Mouse (Mus musculus) embryonic fibroblast, embryonic 13.5 days (primary cell): ENCODE data around the gene Samd8. TPM values are rescaled to one million over a fixed set of nuclear protein-coding genes. Genes with fewer than 3 reads are reported as not detected.

Experiments used
- H3K27ac ChIP-seq: 2 replicates; pipeline ENCODE4 v1.5.1; 2012; ENCODE audit warnings: low read length, control low read depth, inconsistent platforms; ENCODE audit not compliant: insufficient read depth
- H3K4me1 ChIP-seq: 2 replicates; pipeline ENCODE4 v1.6.1; 2011; ENCODE audit warnings: low read length; ENCODE audit not compliant: control insufficient read depth, insufficient read depth
- H3K4me3 ChIP-seq: 2 replicates; pipeline ENCODE4 v1.5.1; 2011; ENCODE audit warnings: mild to moderate bottlenecking, control low read depth, low read length; ENCODE audit not compliant: insufficient read depth
- CTCF ChIP-seq: IDR thresholded peaks from 2 replicates; pipeline ENCODE4 v1.5.1; 2011; ENCODE audit warnings: mild to moderate bottlenecking, control low read depth, low read length, moderate library complexity, borderline replicate concordance; ENCODE audit not compliant: insufficient read depth
- POLR2A ChIP-seq: IDR thresholded peaks from 2 replicates; pipeline ENCODE4 v1.6.1; 2011; ENCODE audit warnings: low read depth, mild to moderate bottlenecking, control low read depth, low read length, moderate library complexity
- polyA plus RNA-seq: library from polyadenylated mRNA; stranded (reverse); fragments of >200 nt; gene quantifications from 2 replicates; pipeline ENCODE4 v1.2.4, GENCODE M21; 2011; ENCODE audit warnings: low read depth; ENCODE audit not compliant: missing spikeins, insufficient read length

Samd8 gene
- polyA plus RNA-seq, 1 experiment, result 31.5 TPM

DNA sequence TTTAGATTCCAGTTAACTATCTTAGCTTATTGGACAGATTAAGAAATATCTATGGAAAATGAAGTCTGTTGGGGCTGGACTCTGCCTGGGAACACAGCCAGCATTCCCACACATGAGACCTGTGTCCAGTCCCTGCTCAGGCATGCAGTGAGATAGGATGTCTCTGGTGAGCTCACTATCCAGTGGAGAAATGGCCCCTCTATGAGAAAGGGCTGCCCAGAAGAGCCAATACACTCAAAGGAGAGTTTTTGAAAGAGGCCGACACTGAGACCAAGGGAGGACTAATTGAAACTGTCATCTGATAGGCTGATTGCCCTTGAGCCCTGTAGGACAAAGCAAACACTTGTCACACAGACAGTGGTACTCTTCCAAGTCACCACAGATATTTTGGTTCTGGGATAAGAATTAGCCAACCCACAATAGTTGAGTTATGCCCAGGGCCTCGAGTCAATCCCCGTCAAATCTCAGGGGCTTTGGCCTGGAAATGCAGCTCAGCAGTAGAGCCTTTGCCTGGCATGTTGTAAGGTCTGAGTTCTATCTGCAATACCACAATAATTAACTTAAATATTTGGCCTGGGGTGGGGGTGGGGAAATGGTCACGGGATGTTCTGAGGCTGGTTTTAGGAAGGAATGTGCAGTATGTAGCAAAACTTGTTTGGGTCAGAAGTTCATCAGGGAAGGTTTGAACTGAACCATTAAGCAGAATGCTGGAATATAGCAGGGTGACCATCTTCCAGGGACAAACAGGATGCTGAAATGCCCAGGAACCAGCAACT, 29.7 kb upstream of the Samd8 start:
- TF ChIP-seq POLR2A, result no peak
- TF ChIP-seq CTCF, result no peak
- Histone ChIP-seq H3K4me1 (peaks cover 4% of the 10 kb centered on the region; the same call in 1 of the 2 replicates), H3K4me3 (no peak overlapping the region), H3K27ac (no peak overlapping the region)

GRCm38 (mm10) chr14:21722021-21722698, 28.2 kb upstream of the Samd8 start:
- peaks cover 4% of the 10 kb centered on the region; the same call in 1 of the 2 replicates for H3K4me1 ChIP-seq
- H3K27ac ChIP-seq, result no peak overlapping the region
- TF ChIP-seq POLR2A (no peak), CTCF (no peak)
- H3K4me3 ChIP-seq, result no peak overlapping the region

DNA sequence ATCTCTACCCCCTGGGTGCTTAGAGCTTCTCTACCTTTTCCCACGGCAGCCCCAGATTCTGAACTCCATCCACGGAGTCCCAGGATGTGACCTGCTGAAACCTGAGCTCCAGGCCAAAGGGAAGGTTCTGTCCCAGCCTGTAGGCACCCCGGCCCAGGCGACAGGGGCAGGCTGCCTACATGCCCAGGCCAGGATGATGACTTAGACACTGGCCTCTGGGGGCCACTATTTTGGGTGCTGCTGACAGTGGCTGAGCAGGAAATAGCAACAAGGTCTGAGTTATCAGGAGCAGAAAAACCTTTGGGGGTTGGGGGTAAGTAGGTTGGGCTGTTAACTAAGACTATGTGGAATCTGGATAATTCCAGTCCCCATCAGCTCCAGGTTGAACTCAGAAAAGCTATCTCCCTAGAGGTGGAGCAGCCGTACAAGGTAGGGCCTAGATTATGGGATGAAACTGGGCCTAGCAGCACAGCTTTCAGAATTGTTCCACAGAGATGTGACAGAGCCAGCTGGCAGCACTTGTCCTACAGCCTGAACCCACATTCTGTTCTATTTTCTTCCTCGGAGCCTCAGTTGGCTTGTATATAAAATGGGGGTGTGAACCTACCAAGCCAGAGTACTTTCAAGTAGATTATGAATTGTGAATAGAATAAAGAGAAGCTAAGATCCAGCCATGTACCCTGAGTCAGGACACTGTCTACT, 21.1 kb upstream of the Samd8 start:
- Histone ChIP-seq H3K27ac (no peak overlapping the region), H3K4me3 (no peak overlapping the region), H3K4me1 (no peaks in the 10 kb centered on the region)
- no peak for TF ChIP-seq POLR2A
- TF ChIP-seq CTCF, result no peak

DNA sequence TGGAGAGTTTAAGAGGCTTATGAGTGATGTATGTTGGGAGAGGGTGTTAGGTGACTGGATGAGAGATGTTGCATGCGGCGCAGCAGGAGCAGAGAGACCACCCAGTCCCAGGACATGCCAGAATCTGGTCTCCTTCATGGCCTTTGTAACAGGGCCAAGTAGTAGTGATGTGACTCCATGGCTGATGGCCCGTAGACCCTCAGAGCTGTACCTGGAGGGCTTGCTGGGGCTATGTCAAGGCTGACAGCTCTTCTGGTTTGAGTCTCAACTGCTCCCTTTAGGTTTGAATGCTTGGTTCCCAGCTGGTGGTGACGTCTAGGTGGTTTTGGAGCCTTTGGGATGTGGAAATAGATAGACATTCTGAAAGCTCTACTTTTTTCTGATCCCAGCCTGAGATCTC, 20.4 kb upstream of the Samd8 start:
- TF ChIP-seq POLR2A (no peak), CTCF (no peak)
- Histone ChIP-seq H3K4me3 (no peak overlapping the region), H3K27ac (no peak overlapping the region), H3K4me1 (no peaks in the 10 kb centered on the region)

- H3K4me1 ChIP-seq, result no peaks in the 10 kb centered on the region
- no peak overlapping the region for H3K4me3 ChIP-seq
- TF ChIP-seq CTCF, result no peak
- TF ChIP-seq POLR2A, result no peak
- no peak overlapping the region for H3K27ac ChIP-seq
These were observed 17.0 kb upstream of the Samd8 start for GRCm38 (mm10) chr14:21733131-21733905.

GRCm38 (mm10) chr14:21740345-21740744, 10.0 kb upstream of the Samd8 start:
- Histone ChIP-seq H3K4me3 (no peak overlapping the region), H3K27ac (no peak overlapping the region), H3K4me1 (no peaks in the 10 kb centered on the region)
- no peak for TF ChIP-seq POLR2A
- TF ChIP-seq CTCF, result no peak

- H3K4me3 ChIP-seq, result no peak overlapping the region
- TF ChIP-seq CTCF (no peak), POLR2A (no peak)
- H3K27ac ChIP-seq, result no peak overlapping the region
These were observed 9.0 kb upstream of the Samd8 start for GRCm38 (mm10) chr14:21741314-21741713.

DNA sequence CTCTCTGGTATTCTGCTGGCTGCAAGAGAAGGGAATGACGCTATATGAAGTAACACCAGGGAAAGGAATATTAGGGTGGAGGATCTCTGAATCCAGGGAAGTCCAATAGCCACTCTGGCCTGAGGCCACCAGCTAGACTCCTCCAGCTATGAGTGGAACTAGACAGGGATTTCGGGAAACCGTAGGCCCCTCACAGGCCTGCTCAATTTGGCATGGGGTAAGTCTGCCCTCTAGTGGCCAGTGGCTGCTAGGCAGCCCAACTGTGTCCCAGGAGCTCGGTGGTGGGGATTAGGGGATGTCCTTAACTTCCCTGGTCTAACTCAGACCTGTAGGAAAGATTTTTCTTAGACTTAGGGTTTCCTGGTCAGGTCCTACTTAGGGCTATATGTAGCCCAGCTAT, 8.5 kb upstream of the Samd8 start:
- no peak overlapping the region for H3K4me3 ChIP-seq
- H3K4me1 ChIP-seq, result no peaks in the 10 kb centered on the region
- no peak overlapping the region for H3K27ac ChIP-seq
- TF ChIP-seq CTCF, result peak; percentile 84
- no peak for TF ChIP-seq POLR2A

More at GRCm38 (mm10) chr14:21741314-21741713, 9.0 kb upstream of the Samd8 start:
- H3K4me1 ChIP-seq, result no peaks in the 10 kb centered on the region

GRCm38 (mm10) chr14:21742441-21742840, 7.9 kb upstream of the Samd8 start:
- TF ChIP-seq POLR2A, result no peak
- no peak for TF ChIP-seq CTCF
- Histone ChIP-seq H3K4me3 (no peak overlapping the region), H3K27ac (no peak overlapping the region), H3K4me1 (no peaks in the 10 kb centered on the region)
